8 mouse cellular contexts compared by ENCODE assay signal in the genomic region with DNA sequence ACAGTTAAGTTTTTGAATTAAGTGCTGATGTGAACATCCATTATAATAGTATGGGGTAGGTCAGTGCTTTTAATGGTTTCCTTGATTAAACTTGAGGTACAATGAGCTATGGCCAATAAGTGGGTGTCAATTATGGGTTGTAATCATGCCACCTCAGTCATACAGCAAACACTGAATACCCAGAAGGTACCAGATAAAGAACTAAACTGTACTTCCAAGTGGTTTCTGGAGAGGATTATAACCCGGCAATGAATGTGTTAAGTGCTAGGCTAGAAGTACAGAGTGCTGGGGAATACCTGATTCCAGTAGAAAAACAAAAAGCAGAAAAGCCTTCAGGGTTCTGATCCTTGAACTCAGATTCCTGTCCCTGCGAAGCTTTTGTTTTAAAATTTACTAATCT. TPM values are rescaled to one million over a fixed set of nuclear protein-coding genes. Genes with fewer than 3 reads are reported as not detected.
DNase-seq lines count a peak whose midpoint lies in the region; ATAC-seq lines count a peak whose summit lies in the region.

No protein-coding gene starts in this region.

- peak overlapping the region; percentile 96 for H3K4me3 ChIP-seq in lung, embryonic 15.5 days
- peak overlapping the region; percentile 69 for H3K4me3 ChIP-seq in embryonic facial prominence, embryonic 14.5 days (ENCODE audit: low read depth, low read length)
- peak overlapping the region; percentile 91 for H3K4me3 ChIP-seq in limb, embryonic 10.5 days
- peak overlapping the region; percentile 82 for H3K4me3 ChIP-seq in neural tube, embryonic 14.5 days (ENCODE audit: low read depth, low read length)

- peak overlapping the region; percentile 87 for H3K4me2 ChIP-seq in lung, embryonic 15.5 days
- peak overlapping the region; percentile 89 for H3K4me2 ChIP-seq in embryonic facial prominence, embryonic 14.5 days (ENCODE audit: low read depth, low read length)
- H3K4me2 ChIP-seq in neural tube, embryonic 14.5 days (ENCODE audit: low read depth, low read length) = peak overlapping the region; percentile 99

- H3K36me3 ChIP-seq in lung, embryonic 15.5 days = no peaks in the 10 kb centered on the region
- peaks cover 10% of the 10 kb centered on the region; the same call in 1 of the 2 replicates for H3K36me3 ChIP-seq in embryonic facial prominence, embryonic 14.5 days (ENCODE audit: control insufficient read depth, insufficient read depth, low read length)
- 0 out of 2 replicates have a peak, but pooled peaks cover 4% of the 10 kb centered on the region for H3K36me3 ChIP-seq in limb, embryonic 10.5 days
- H3K36me3 ChIP-seq in neural tube, embryonic 14.5 days (ENCODE audit: control insufficient read depth, insufficient read depth, low read length) = no peaks in the 10 kb centered on the region

- H3K27me3 ChIP-seq in lung, embryonic 15.5 days = no peaks in the 10 kb centered on the region
- no peaks in the 10 kb centered on the region for H3K27me3 ChIP-seq in embryonic facial prominence, embryonic 14.5 days (replicated peaks; ENCODE audit: control insufficient read depth, insufficient read depth, low read length)
- no peaks in the 10 kb centered on the region for H3K27me3 ChIP-seq in limb, embryonic 10.5 days (ENCODE audit: low read depth, poor library complexity, severe bottlenecking)
- H3K27me3 ChIP-seq in neural tube, embryonic 14.5 days (ENCODE audit: control insufficient read depth, insufficient read depth, low read length) = no peaks in the 10 kb centered on the region

- intact Hi-C loops in left cerebral cortex, postnatal 10 days (cut with DNase I) = no loop called here

- peaks cover 41% of the 10 kb centered on the region for H3K4me1 ChIP-seq in lung, embryonic 15.5 days
- peaks cover 24% of the 10 kb centered on the region for H3K4me1 ChIP-seq in embryonic facial prominence, embryonic 14.5 days (ENCODE audit: control insufficient read depth, insufficient read depth, low read length)
- peaks cover 33% of the 10 kb centered on the region for H3K4me1 ChIP-seq in limb, embryonic 10.5 days
- H3K4me1 ChIP-seq in neural tube, embryonic 14.5 days (ENCODE audit: control insufficient read depth, insufficient read depth, low read length) = peaks cover 39% of the 10 kb centered on the region

- H3K9ac ChIP-seq in lung, embryonic 15.5 days = peak overlapping the region; percentile 97
- H3K9ac ChIP-seq in embryonic facial prominence, embryonic 14.5 days (ENCODE audit: low read depth, low read length) = peak overlapping the region; percentile 76
- H3K9ac ChIP-seq in neural tube, embryonic 14.5 days (replicated peaks; ENCODE audit: low read depth, low read length) = peak overlapping the region; percentile 69; the same call in 1 of the 2 replicates

- no peaks in the 10 kb centered on the region for H3K9me3 ChIP-seq in lung, embryonic 15.5 days
- no peaks in the 10 kb centered on the region for H3K9me3 ChIP-seq in embryonic facial prominence, embryonic 14.5 days (ENCODE audit: control insufficient read depth, low read length)
- no peaks in the 10 kb centered on the region for H3K9me3 ChIP-seq in limb, embryonic 10.5 days (replicated peaks)
- no peaks in the 10 kb centered on the region for H3K9me3 ChIP-seq in neural tube, embryonic 14.5 days (ENCODE audit: control insufficient read depth, low read length)

- WGBS in lung, embryonic 15.5 days = 4% methylated on average over 2 of the region's 2 CpGs
- whole genome bisulfite sequencing in embryonic facial prominence, embryonic 14.5 days = 0% methylated on average over 2 of the region's 2 CpGs
- WGBS in limb, embryonic 10.5 days = 10% methylated on average over 2 of the region's 2 CpGs
- WGBS in neural tube, embryonic 14.5 days = 6% methylated on average over 2 of the region's 2 CpGs

- H3K27ac ChIP-seq in lung, embryonic 15.5 days = no peak overlapping the region
- H3K27ac ChIP-seq in embryonic facial prominence, embryonic 14.5 days (replicated peaks; ENCODE audit: low read depth, low read length) = no peak overlapping the region
- H3K27ac ChIP-seq in limb, embryonic 10.5 days = no peak overlapping the region
- H3K27ac ChIP-seq in neural tube, embryonic 14.5 days (ENCODE audit: low read depth, low read length) = no peak overlapping the region

- no peak for ATAC-seq in lung, embryonic 15.5 days (ENCODE audit: borderline replicate concordance, extremely low read depth, low FRiP score, low TSS enrichment)
- no peak for ATAC-seq in embryonic facial prominence, embryonic 14.5 days (ENCODE audit: low read depth)
- no peak for ATAC-seq in neural tube, embryonic 14.5 days (ENCODE audit: low read depth)

- DNase-seq in lung, postnatal 36 days = no peak
- DNase-seq in embryonic facial prominence, embryonic 14.5 days (ENCODE audit: low spot score) = peak; percentile 2
- DNase-seq in limb, embryonic 10.5 days (ENCODE audit: low spot score) = no peak
- no peak for DNase-seq in left cerebral cortex, postnatal 10 days (ENCODE audit: extremely low spot score in 1 of 2, low spot score in 2 of 2)
- DNase-seq in gastrocnemius, postnatal 10 days = no peak
- no peak for DNase-seq in cerebellum, adult 11-12 months

RNA-seq across cellular contexts. Expression of a gene that starts 2.5 kb away (rescaled TPM):
- 26.5 and 28.5 TPM in 2 replicates for polyA plus RNA-seq in lung, embryonic 15.5 days (2015; fragmentation: Nextera tagmentation; extraction: Ambion mirVana)
- 26.3 and 28.6 TPM in 2 replicates for polyA plus RNA-seq in embryonic facial prominence, embryonic 14.5 days (2014; fragmentation: Nextera tagmentation; extraction: Ambion mirVana)
- 27.0 and 28.7 TPM in 2 replicates for polyA plus RNA-seq in limb, embryonic 10.5 days (2016; fragmentation: Nextera tagmentation; extraction: Ambion mirVana)
- 27.8 and 31.7 TPM in 2 replicates for polyA plus RNA-seq in neural tube, embryonic 14.5 days (2014; fragmentation: Nextera tagmentation; extraction: Ambion mirVana)
- total RNA-seq in left cerebral cortex, postnatal 10 days (2021) = 10 to 100 TPM; 39.1 to 39.4 TPM
- total RNA-seq in gastrocnemius, postnatal 10 days (2021) = 10 to 100 TPM; 10.8 to 12.8 TPM

RNA-seq across cellular contexts. Expression of a gene that starts 2.7 kb away (rescaled TPM):
- polyA plus RNA-seq in lung, embryonic 15.5 days (2015; fragmentation: Nextera tagmentation; extraction: Ambion mirVana) = 10.7 and 13.6 TPM in 2 replicates
- 16.7 and 18.8 TPM in 2 replicates for polyA plus RNA-seq in embryonic facial prominence, embryonic 14.5 days (2014; fragmentation: Nextera tagmentation; extraction: Ambion mirVana)
- 6.5 and 7.7 TPM in 2 replicates for polyA plus RNA-seq in limb, embryonic 10.5 days (2016; fragmentation: Nextera tagmentation; extraction: Ambion mirVana)
- 38.0 and 39.7 TPM in 2 replicates for polyA plus RNA-seq in neural tube, embryonic 14.5 days (2014; fragmentation: Nextera tagmentation; extraction: Ambion mirVana)
- total RNA-seq in left cerebral cortex, postnatal 10 days (2021) = 10 to 100 TPM; 23.3 to 24.4 TPM
- 10 to 100 TPM; 10.5 to 10.8 TPM for total RNA-seq in gastrocnemius, postnatal 10 days (2021)

RNA-seq across cellular contexts. Expression of a gene that starts 50.4 kb away (rescaled TPM):
- 1.4 and 4.3 TPM in 2 replicates for polyA plus RNA-seq in lung, embryonic 15.5 days (2015; fragmentation: Nextera tagmentation; extraction: Ambion mirVana)
- 4.0 and 5.3 TPM in 2 replicates for polyA plus RNA-seq in embryonic facial prominence, embryonic 14.5 days (2014; fragmentation: Nextera tagmentation; extraction: Ambion mirVana)
- 1.6 and 2.1 TPM in 2 replicates for polyA plus RNA-seq in limb, embryonic 10.5 days (2016; fragmentation: Nextera tagmentation; extraction: Ambion mirVana)
- 4.4 and 5.1 TPM in 2 replicates for polyA plus RNA-seq in neural tube, embryonic 14.5 days (2014; fragmentation: Nextera tagmentation; extraction: Ambion mirVana)
- total RNA-seq in left cerebral cortex, postnatal 10 days (2021) = 10 to 100 TPM; 11.0 to 14.8 TPM
- total RNA-seq in gastrocnemius, postnatal 10 days (2021) = 1 to 10 TPM; 5.0 to 6.1 TPM
